Mouse (Mus musculus) bone marrow, adult 2 months (tissue): ENCODE measurements around the gene Oxsr1. TPM values are rescaled to one million over a fixed set of nuclear protein-coding genes. Genes with fewer than 3 reads are reported as not detected.

Source experiments
- H3K27ac ChIP-seq: fragments of 200-500 bp; 2 replicates; pipeline ENCODE4 v1.5.1; 2012; ENCODE audit warnings: low read depth, mild to moderate bottlenecking, control low read depth, inconsistent platforms, low read length; ENCODE audit not compliant: control insufficient read depth, poor library complexity, insufficient read depth
- H3K4me1 ChIP-seq: fragments of 200-500 bp; 2 replicates; pipeline ENCODE4 v1.6.1; 2011; ENCODE audit warnings: low read length; ENCODE audit not compliant: control insufficient read depth, insufficient read depth
- H3K4me3 ChIP-seq: fragments of 200-500 bp; replicated peaks from 2 replicates; pipeline ENCODE3; 2011; ENCODE audit warnings: mild to moderate bottlenecking, low read depth, low read length, control low read depth; ENCODE audit not compliant: control insufficient read depth
- CTCF ChIP-seq: fragments of 200-500 bp; IDR thresholded peaks from 2 replicates; pipeline ENCODE4 v1.5.1; 2011; ENCODE audit warnings: low read length, control low read depth; ENCODE audit not compliant: control insufficient read depth, insufficient read depth
- POLR2A ChIP-seq: fragments of 200-500 bp; IDR thresholded peaks from 2 replicates; pipeline ENCODE4 v1.6.1; 2011; ENCODE audit warnings: low read depth, mild to moderate bottlenecking, control low read depth, low read length, borderline replicate concordance; ENCODE audit not compliant: control insufficient read depth
- WGBS: fragments of 180-500 bp; shearing (Covaris S2); methylation state at CpG from one replicate; pipeline ENCODE4 v1.1.7; 2018; 5-methylcytosine and 5-hydroxymethylcytosine counted together
- polyA plus RNA-seq: library from polyadenylated mRNA; stranded (reverse); fragments of >200 nt; gene quantifications from 2 replicates; pipeline ENCODE4 v1.2.4, GENCODE M21; 2011; ENCODE audit warnings: low replicate concordance; ENCODE audit not compliant: missing spikeins, insufficient read depth, insufficient read length

Oxsr1 gene
- polyA plus RNA-seq, 1 experiment = 19.3 TPM

GRCm38 (mm10) chr9:119334324-119334723 lies 12.1 kb upstream of the Oxsr1 start:
- Histone ChIP-seq H3K4me3 (no peak overlapping the region), H3K4me1 (peaks cover 7% of the 10 kb centered on the region; the same call in 1 of the 2 replicates), H3K27ac (peak overlapping the region; percentile 75)
- TF ChIP-seq POLR2A = no peak
- TF ChIP-seq CTCF = no peak
- 5% methylated on average over 10 of the region's 10 CpGs for WGBS

GRCm38 (mm10) chr9:119330186-119330963 lies 8.1 kb upstream of the Oxsr1 start:
- Histone ChIP-seq H3K4me3 (no peak overlapping the region), H3K27ac (no peak overlapping the region), H3K4me1 (peaks cover 6% of the 10 kb centered on the region; the same call in 1 of the 2 replicates)
- TF ChIP-seq CTCF (no peak), POLR2A (no peak)
- 77% methylated on average over 15 of the region's 15 CpGs for WGBS

DNA sequence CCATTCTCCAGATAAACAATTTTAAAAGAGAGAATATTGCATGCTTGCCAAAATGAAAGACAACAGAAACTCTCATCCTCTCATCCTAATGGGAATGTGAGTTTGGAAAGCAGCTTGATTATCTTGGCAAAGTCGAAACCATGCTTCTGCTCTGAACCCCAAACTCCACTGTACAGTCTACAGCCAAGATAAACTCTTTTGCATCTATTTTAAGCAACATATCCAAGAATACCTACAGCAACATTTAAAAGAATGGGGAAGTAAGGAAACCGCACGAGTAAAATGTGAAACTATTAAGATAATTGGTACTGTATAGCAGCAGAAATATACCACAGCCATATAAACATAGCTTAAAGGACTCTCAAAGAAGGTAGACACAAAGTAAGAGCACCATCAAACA lies 6.3 kb upstream of the Oxsr1 start:
- 3% methylated on average over 3 of the region's 3 CpGs for WGBS
- TF ChIP-seq CTCF = no peak
- no peak for TF ChIP-seq POLR2A
- no peak overlapping the region for H3K27ac ChIP-seq
- no peak overlapping the region for H3K4me3 ChIP-seq
- H3K4me1 ChIP-seq = peaks cover 3% of the 10 kb centered on the region; the same call in 1 of the 2 replicates

GRCm38 (mm10) chr9:119324130-119324529 lies 1.9 kb upstream of the Oxsr1 start:
- H3K4me3 ChIP-seq = no peak overlapping the region
- TF ChIP-seq CTCF = no peak
- TF ChIP-seq POLR2A = no peak
- WGBS = 0% methylated on average over 1 of the region's 1 CpGs
- H3K27ac ChIP-seq = no peak overlapping the region
- peaks cover 3% of the 10 kb centered on the region; the same call in 1 of the 2 replicates for H3K4me1 ChIP-seq

DNA sequence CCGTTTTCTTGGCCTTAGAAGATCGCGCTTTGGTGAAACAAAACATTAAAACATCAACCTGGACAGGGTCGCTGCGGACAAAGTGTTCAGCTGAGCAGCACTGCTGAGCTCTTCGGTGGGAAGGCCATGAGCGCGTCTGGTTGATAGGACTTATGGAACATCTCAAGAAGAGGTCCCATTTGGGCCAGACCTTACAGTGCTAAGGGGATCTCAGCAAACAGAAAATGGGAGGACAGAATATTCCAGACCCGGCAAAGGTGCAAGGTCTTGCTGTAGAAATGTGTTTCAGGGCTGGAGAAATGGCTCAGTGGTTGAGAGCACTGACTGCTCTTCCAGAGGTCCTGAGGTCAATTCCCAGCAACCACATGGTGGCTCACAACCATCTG lies 1.0 kb upstream of the Oxsr1 start:
- H3K4me3 ChIP-seq = peak overlapping the region; percentile 91
- no peak for TF ChIP-seq CTCF
- no peak for TF ChIP-seq POLR2A
- peak overlapping the region; percentile 95 for H3K27ac ChIP-seq
- WGBS = 3% methylated on average over 9 of the region's 9 CpGs
- peaks cover 3% of the 10 kb centered on the region; the same call in 1 of the 2 replicates for H3K4me1 ChIP-seq

- WGBS = under 1% methylated on average over 56 of the region's 59 CpGs
- peak overlapping the region; percentile 98 for H3K27ac ChIP-seq
- peaks cover 2% of the 10 kb centered on the region; the same call in 1 of the 2 replicates for H3K4me1 ChIP-seq
- H3K4me3 ChIP-seq = peak overlapping the region; percentile 77
- TF ChIP-seq CTCF = no peak
- 0 out of 2 replicates have a peak, but pooled peaks have one; percentile 15 for TF ChIP-seq POLR2A
Observed at GRCm38 (mm10) chr9:119321392-119322229, 616 bp downstream of the Oxsr1 start.

DNA sequence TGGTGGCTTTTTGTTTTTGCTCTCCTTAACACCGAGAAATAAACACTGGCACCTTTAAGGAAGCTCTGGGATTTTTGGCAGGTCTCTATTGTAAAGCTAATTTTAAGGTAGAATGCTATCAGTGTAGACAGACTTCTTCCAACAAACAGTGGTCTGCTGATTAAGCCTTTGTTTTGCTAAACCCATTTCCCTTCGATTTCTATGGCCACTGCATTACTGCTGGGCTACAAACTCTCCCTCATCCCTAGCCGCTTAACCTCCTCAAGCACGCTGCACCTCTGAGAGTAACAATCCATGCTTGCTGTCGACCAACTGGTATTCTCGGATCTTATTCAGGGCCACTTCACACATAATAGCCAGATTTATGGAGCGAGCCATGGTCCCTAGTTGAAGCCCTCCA lies 1.3 kb downstream of the Oxsr1 start:
- TF ChIP-seq POLR2A = no peak
- TF ChIP-seq CTCF = no peak
- H3K4me3 ChIP-seq = peak overlapping the region; percentile 13
- no peak overlapping the region for H3K27ac ChIP-seq
- H3K4me1 ChIP-seq = peaks cover 2% of the 10 kb centered on the region; the same call in 1 of the 2 replicates
- WGBS = 38% methylated on average over 7 of the region's 7 CpGs

DNA sequence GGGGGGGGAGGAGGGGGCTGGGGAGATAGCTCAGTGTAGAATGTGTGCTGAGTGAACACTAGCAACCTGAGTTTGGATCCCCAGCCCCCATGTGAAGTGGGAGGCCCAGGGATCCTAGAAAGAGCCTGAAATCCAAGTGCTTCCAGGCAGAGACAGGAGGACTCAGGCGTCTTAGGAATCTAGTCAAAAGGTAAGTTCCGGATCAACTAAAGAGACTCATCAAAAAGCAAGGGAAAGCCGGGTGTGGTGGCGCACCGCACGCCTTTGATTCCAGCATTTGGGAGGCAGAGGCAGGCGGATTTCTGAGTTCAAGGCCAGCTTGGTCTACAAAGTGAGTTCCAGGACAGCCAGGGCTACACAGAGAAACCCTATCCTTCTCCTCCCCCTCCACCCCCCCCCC lies 1.8 kb downstream of the Oxsr1 start:
- TF ChIP-seq POLR2A (no peak), CTCF (no peak)
- H3K27ac ChIP-seq = no peak overlapping the region
- no peak overlapping the region for H3K4me3 ChIP-seq
- 90% methylated on average over 7 of the region's 7 CpGs for WGBS
- peaks cover 2% of the 10 kb centered on the region; the same call in 1 of the 2 replicates for H3K4me1 ChIP-seq
